Mouse (Mus musculus) frontal cortex, postnatal 36 days (tissue): ENCODE results near the gene Dpm2.

ENCODE experiments used
- DNase-seq, 2 experiments: peaks; one replicate each; pipeline ENCODE4 v3.0.0; 2022; ENCODE audit warnings: low spot score in 2 of 2

Gene Dpm2

DNA sequence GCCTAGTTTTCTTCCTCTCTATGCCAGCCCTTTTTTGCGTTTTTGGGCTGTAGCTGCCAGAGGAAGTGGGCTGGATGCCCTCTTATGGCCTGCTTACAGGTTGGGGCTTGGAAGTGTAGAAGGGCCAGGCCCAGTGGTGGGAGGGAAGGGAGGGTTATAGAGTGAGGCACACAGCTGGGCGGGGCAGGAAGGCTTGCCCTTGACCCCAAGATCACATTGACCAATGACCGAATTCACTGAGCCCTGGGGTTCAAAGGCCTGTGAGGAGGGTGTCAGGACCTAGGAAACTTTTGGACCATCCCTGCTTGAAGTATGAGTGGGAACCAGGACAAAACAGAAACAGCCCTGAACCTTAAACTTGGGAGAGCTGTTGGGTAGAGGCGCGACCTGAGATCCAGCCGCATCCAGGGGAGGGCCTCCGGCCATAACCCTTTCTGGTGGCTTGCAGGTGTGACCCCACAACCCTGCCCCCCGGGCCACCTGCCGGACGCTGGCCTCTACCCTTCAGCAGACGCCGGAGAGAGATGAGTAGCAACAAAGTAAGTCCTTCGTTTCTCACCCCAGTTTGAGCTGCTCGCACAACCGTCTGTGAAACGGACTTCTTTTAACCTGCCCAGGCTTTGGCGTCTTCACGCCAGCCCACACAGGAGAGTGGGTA, 38.2 kb downstream of the Dpm2 start:
- DNase-seq, result no peak

DNA sequence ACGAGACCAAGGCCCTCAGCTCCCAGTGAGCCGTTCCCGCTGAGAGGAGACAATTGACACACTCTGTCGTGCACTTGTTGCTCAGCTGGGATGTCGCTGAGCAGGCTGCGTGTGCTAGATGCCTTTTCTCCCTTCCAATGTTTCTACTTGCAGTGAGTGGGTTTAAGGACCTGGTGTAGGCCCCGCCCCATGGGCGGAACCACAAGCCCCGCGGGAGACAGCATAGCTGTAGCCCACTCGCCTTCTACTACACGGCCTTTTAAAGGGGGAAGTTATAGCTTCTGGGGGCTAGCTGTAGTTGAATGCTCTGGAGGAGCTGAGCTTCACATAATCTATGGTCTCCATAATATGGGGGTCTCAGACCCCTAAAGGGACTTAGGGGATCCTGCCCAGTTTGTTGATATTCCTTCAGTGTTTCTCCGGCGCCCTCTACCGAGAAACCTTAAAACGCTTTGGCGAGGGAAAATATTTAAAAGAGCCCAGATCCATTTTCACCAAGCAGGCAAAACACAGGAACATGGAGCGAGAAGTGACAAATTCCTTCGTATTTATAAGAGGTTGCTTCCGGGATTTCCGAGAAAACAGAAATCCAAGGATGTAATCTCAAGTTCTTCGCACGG, 40.1 kb downstream of the Dpm2 start:
- peak; percentile 45 to 66 for DNase-seq

DNA sequence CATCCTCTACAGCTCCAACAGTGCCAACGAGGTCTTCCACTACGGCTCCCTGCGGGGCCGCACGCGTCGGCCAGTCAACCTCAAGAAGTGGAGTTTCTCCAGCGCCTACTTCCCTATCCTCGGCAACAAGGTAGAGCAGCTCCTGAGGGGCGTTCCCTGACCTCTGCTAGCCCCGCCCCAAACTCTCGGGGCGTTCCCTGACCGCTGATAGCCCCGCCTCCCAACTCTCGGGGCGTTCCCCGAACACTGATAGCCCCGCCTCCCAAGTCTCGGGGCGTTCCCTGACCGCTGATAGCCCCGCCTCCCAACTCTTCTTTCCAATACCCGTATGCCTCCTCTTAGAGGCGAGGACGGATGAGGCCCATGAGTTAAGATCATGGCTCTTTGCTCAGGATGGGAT, 41.6 kb downstream of the Dpm2 start:
- no peak for DNase-seq

DNA sequence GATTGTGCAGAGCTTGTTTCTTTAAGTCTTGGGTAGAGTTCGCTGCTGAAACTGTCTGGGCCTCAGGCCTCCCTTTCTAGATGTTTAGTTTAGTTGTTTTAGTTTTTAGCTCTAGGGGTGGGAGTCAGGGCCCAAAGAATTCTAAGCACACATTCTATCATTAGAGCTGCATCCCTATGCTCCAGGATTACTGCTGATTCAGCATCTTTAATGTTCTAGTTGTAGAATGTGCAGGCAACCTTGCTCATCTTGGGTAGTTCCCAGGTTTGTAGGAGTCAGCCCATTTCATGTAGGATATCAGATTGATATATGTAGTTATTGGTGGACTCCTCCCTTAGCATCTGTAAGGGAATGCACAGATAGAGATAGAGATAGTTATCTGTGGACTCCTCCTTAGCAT, 46.5 kb downstream of the Dpm2 start:
- DNase-seq, result no peak

DNA sequence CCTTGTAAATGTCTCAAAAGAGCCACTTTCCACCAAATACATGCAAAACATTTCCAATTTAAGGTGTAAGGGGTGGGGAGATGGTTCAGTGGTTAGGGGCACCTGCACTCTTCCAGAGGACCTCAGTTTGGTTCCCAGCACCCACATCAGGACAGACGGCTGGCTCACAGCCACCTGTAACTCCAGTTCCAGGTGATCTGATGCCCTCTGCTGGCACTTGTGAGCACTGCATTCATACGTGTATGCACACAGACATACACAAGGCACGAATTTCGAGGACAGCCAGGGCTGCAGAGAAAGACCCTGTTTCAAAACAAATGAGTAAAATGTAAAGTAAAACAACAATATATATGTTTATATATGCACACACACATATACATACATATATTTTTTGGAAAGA, 46.9 kb downstream of the Dpm2 start:
- no peak for DNase-seq

DNA sequence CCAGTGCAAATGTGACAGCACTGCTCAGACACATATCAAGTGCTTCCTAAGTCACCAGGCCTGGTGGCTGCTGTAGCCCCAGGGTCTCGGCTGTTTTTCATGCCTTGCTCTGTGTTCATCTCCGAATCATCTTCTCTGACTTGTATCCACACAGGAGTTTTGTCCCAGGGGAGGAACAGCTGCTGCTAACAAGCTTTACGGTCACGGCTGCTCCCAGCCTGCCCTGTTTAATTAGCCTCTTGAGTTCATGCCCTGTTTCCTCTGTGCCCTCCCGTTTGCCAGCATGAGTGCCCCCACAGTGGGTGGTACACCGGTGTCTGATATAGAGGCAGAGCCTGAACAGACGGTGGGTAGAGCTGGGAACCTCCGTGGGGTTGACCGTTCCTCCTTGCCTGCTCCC, 47.4 kb downstream of the Dpm2 start:
- DNase-seq, result no peak

DNA sequence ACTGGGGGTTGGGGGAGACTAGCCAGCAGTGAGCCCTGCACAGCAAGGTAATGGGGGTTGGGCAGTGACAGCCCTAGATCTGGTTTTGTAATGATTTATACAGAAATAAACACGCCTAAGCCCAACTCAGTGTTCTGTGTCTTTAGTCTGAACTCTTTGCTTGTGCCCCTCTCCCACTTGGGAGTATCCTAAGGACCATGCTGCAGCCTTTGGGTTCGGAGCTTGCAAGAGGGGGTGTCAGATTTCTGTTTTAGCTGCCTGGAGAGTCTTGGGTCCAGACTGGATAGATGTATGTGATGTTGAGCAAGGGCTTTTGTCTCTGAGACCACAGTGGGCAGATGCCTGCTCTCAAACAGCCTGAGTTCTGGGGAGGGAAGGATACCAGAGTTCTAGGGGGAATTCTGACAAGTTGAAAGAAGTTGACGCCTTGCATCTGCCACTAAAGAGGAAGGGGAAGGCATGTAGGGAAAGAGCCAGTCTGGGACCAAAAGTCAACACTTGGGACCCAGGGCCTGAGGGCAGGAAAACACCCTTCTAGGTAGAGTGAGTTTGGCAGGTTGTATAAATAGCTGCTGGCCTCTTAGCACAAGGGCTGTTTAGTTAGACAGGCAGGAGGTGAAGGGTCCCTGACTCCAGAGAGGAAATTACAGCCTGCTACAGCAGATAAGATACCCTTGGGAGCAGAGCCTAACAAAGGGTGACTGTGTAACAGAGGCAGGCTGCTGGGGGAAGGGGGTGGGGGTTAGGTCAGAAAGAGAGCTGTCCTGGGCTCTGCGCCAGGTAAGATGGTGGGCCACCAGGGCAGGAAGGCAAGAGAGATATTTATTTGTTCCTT, 50.2 kb downstream of the Dpm2 start:
- DNase-seq, result no peak

DNA sequence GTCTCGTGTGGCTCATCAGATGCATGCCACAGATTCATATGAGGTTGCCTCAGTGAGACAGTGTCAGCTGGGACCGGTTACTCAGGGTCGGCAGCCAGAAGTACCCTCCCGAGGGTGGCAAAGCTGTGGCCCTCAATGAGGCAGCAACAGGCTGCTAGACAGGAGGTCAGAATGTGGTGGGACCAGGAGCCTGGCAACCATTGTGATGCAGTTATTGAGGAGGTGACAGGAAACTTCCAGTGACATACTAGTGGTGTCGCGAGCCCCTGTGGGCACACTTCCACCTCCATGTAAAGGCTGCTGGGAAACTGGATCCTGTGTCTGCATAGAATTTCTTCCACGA, 50.8 kb downstream of the Dpm2 start, which contains the start of gene Ak1:
Gene Ak1, plus strand, starts transcription at position 242 of the 343 bp plus-strand sequence.
- DNase-seq, result no peak
